Mouse (Mus musculus): ENCODE results near the gene Xylt1. TPM values are rescaled to one million over a fixed set of nuclear protein-coding genes. Genes with fewer than 3 reads are reported as not detected.

Xylt1 gene
- polyA plus RNA-seq, 1 experiment from 2014 or later, result 2.5 TPM

DNA sequence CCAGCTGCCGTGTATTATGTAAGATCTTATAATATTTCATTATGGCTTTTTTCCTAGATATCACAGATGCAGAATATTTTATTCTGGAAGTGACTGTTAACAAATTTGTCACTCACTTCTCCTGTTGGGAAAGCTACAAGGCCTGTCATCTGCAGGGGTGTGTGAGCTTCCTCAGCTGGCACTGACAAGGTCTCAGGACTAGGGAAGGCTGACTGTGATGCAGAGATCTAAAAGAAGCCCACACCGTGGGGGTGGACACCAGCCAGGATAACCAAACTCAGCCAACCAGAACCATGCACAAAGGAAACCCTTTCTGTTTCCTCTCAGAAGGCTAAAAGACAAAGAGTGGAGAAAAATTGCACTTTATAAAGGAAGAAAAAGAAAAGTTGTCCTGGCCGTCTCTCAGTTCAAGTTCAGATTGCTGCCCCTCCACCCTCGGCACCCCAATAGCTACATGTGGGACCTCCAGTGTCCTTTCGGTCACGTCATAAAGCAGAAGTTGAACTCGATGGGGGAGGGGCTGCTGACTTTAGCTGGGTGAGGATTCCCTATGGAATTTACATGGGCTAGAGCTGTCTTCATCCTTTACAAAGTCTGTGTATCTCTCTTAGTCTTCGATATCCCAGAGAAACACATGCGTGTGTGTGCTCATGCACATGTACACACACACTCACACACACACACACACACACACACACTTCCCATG lies 109.9 kb downstream of the Xylt1 start:
- H3K27me3 ChIP-seq (ENCODE audit: control insufficient read depth, insufficient read depth, low read depth, low read length), result no peaks in the 10 kb centered on the region
- WGBS, result 60% methylated on average over 9 of the region's 9 CpGs
- H3K4me2 ChIP-seq (ENCODE audit: low read length), result no peak overlapping the region
- ATAC-seq, result no peak
- H3K36me3 ChIP-seq (ENCODE audit: control insufficient read depth, insufficient read depth, low read length), result no peaks in the 10 kb centered on the region
- H3K4me3 ChIP-seq (ENCODE audit: low read depth, low read length), result no peak overlapping the region
- H3K9me3 ChIP-seq (replicated peaks; ENCODE audit: control insufficient read depth, low read length, poor library complexity, severe bottlenecking), result no peaks in the 10 kb centered on the region
- no peak overlapping the region for H3K9ac ChIP-seq (ENCODE audit: low read depth, low read length)
- H3K27ac ChIP-seq (ENCODE audit: low read length), result no peak overlapping the region
- no peaks in the 10 kb centered on the region for H3K4me1 ChIP-seq (ENCODE audit: control insufficient read depth, insufficient read depth, low read length)

DNA sequence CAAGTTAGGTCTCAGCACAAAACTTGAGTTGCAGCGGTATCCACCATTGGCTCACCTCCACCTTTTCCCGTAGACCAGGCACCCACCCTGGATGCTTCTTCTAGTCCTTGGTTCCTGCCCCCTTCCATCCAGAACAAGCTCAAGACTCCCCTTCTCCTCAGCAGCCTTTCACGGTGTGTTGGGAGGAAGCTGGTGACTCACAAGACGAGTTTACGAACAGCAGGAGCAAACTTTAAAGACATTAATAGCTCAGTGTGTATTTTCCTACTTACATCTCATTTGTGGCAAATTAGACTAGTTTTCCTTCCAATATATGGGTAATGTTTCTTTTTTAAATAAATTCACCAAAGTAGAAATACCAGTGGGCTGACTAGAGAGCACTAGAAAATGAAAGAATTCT lies 110.7 kb downstream of the Xylt1 start:
- Histone ChIP-seq H3K4me3 (ENCODE audit: low read depth, low read length) (no peak overlapping the region), H3K4me1 (ENCODE audit: control insufficient read depth, insufficient read depth, low read length) (no peaks in the 10 kb centered on the region), H3K9ac (ENCODE audit: low read depth, low read length) (no peak overlapping the region), H3K27me3 (ENCODE audit: control insufficient read depth, insufficient read depth, low read depth, low read length) (no peaks in the 10 kb centered on the region), H3K36me3 (ENCODE audit: control insufficient read depth, insufficient read depth, low read length) (no peaks in the 10 kb centered on the region), H3K27ac (ENCODE audit: low read length) (no peak overlapping the region), H3K9me3 (replicated peaks; ENCODE audit: control insufficient read depth, low read length, poor library complexity, severe bottlenecking) (no peaks in the 10 kb centered on the region), H3K4me2 (ENCODE audit: low read length) (no peak overlapping the region)
- 92% methylated on average over 5 of the region's 5 CpGs for WGBS
- ATAC-seq, result no peak

DNA sequence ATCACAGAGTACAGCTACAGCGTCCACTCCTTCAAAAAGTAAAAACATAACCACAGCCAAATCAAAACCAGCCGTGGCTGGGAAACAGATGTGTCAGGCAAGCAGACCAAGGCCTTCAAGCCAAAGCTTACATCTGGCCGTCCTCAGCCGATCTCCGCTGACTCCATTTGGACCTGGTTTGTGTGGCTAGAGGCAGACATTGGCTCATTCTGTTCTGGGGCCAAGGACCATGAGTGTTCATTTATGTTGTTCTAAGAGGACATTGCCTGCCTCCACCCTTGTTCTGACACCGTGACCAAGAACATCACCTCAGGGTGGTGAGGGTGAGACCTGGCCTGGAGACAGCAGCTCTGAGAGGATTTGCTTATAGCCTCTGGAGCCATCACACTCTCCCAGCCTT lies 113.4 kb downstream of the Xylt1 start:
- H3K9ac ChIP-seq (ENCODE audit: low read depth, low read length), result no peak overlapping the region
- H3K27ac ChIP-seq (ENCODE audit: low read length), result no peak overlapping the region
- no peaks in the 10 kb centered on the region for H3K27me3 ChIP-seq (ENCODE audit: control insufficient read depth, insufficient read depth, low read depth, low read length)
- no peaks in the 10 kb centered on the region for H3K9me3 ChIP-seq (replicated peaks; ENCODE audit: control insufficient read depth, low read length, poor library complexity, severe bottlenecking)
- 96% methylated on average over 6 of the region's 6 CpGs for WGBS
- ATAC-seq, result no peak
- H3K36me3 ChIP-seq (ENCODE audit: control insufficient read depth, insufficient read depth, low read length), result no peaks in the 10 kb centered on the region
- no peak overlapping the region for H3K4me3 ChIP-seq (ENCODE audit: low read depth, low read length)
- 0 out of 2 replicates have a peak, but pooled peaks cover 3% of the 10 kb centered on the region for H3K4me1 ChIP-seq (ENCODE audit: control insufficient read depth, insufficient read depth, low read length)
- H3K4me2 ChIP-seq (ENCODE audit: low read length), result no peak overlapping the region

GRCm38 (mm10) chr7:117494618-117495310 lies 114.0 kb downstream of the Xylt1 start:
- Histone ChIP-seq H3K27ac (ENCODE audit: low read length) (no peak overlapping the region), H3K4me1 (ENCODE audit: control insufficient read depth, insufficient read depth, low read length) (0 out of 2 replicates have a peak, but pooled peaks cover 3% of the 10 kb centered on the region), H3K9me3 (replicated peaks; ENCODE audit: control insufficient read depth, low read length, poor library complexity, severe bottlenecking) (no peaks in the 10 kb centered on the region), H3K4me2 (ENCODE audit: low read length) (no peak overlapping the region), H3K36me3 (ENCODE audit: control insufficient read depth, insufficient read depth, low read length) (no peaks in the 10 kb centered on the region), H3K9ac (ENCODE audit: low read depth, low read length) (no peak overlapping the region), H3K27me3 (ENCODE audit: control insufficient read depth, insufficient read depth, low read depth, low read length) (no peaks in the 10 kb centered on the region), H3K4me3 (ENCODE audit: low read depth, low read length) (no peak overlapping the region)
- ATAC-seq, result peak; percentile 59; the same call in 1 of the 2 replicates
- WGBS, result 78% methylated on average over 8 of the region's 8 CpGs

DNA sequence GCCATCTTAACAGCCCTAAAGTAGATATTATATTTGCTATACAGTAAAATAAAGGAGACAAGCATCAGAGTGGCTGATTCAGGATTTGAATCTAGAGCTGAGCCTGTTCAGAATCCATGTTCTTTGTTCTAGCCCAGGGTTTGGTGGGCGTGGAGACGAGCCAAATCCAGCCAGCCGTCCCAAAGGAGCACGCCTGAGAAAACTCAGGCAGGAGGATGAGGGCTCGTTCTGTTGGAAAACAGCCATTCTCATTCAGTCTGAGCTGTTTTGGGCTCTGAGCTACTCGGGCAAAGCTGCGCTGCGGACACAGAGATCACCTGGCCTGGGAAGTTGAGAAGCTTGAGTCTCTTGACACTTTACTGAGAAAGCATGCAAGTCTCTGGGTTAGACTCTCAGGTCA lies 115.0 kb downstream of the Xylt1 start:
- no peak for ATAC-seq
- no peaks in the 10 kb centered on the region for H3K27me3 ChIP-seq (ENCODE audit: control insufficient read depth, insufficient read depth, low read depth, low read length)
- no peaks in the 10 kb centered on the region for H3K36me3 ChIP-seq (ENCODE audit: control insufficient read depth, insufficient read depth, low read length)
- no peaks in the 10 kb centered on the region for H3K9me3 ChIP-seq (replicated peaks; ENCODE audit: control insufficient read depth, low read length, poor library complexity, severe bottlenecking)
- 0 out of 2 replicates have a peak, but pooled peaks cover 3% of the 10 kb centered on the region for H3K4me1 ChIP-seq (ENCODE audit: control insufficient read depth, insufficient read depth, low read length)
- H3K4me3 ChIP-seq (ENCODE audit: low read depth, low read length), result no peak overlapping the region
- WGBS, result 64% methylated on average over 8 of the region's 8 CpGs
- H3K27ac ChIP-seq (ENCODE audit: low read length), result no peak overlapping the region
- no peak overlapping the region for H3K9ac ChIP-seq (ENCODE audit: low read depth, low read length)
- no peak overlapping the region for H3K4me2 ChIP-seq (ENCODE audit: low read length)

DNA sequence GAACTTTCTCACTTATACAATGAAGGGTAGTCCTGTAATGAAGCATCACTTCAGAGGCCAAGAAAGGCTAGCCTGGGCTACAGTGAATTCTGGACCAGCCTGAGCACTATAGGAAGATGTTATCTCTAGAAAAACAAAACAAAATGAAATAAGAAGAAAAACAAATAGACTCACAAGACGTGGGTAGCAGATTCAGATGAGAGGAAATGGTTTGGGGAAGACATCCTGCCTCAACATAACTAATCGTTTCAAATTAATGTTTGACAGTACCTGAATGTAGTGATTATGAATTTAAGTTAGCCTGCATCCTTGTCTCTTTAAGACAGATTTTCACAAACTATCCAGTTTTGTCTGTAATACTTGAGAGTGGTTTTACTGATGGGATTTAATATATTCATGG lies 117.4 kb downstream of the Xylt1 start:
- no peak for ATAC-seq
- WGBS, result 83% methylated on average over 2 of the region's 2 CpGs

DNA sequence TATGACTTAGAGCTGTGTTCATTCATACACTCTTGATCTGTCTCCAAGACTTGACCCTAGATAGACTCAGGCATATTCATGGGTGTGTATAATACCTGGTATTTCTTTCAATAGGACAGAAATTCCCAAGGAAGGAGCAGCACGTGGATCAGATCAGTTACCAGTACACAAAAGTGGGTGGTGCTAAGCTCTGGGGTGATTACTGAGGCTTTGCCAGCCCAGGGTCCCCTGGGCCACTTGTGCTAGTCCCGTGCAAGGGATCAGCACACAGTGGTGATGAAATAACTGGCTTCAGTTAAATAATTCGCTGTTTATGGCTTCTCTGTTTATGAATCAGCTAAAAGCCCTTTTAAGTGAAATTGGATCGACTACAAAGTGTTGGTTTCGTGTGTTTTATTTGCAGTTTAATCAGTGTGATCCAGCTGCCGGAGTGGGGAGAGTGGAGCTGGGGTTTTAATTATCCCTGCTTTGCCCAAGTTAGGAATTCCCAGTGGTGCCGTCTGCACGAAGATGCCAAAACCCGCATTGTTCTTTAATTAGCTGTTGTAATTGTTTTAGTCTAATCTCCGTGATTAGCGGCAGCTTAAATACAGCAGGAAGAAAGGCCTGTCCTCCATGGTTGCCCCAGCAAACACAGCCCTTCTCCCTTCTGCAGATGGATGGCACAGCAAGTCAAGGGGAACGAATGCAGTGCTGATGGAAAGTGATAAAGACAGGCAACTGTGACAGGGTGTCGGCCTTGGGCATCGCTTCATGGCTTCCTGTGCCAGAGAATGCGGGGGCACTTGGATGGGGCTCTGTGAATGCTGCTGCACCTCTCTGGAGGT lies 120.8 kb downstream of the Xylt1 start:
- Histone ChIP-seq H3K9ac (ENCODE audit: low read depth, low read length) (no peak overlapping the region), H3K4me2 (ENCODE audit: low read length) (no peak overlapping the region), H3K27me3 (ENCODE audit: control insufficient read depth, insufficient read depth, low read depth, low read length) (no peaks in the 10 kb centered on the region), H3K36me3 (ENCODE audit: control insufficient read depth, insufficient read depth, low read length) (no peaks in the 10 kb centered on the region), H3K4me3 (ENCODE audit: low read depth, low read length) (no peak overlapping the region), H3K9me3 (replicated peaks; ENCODE audit: control insufficient read depth, low read length, poor library complexity, severe bottlenecking) (no peaks in the 10 kb centered on the region), H3K4me1 (ENCODE audit: control insufficient read depth, insufficient read depth, low read length) (0 out of 2 replicates have a peak, but pooled peaks cover 3% of the 10 kb centered on the region), H3K27ac (ENCODE audit: low read length) (peak overlapping the region; percentile 40; the same call in 1 of the 2 replicates)
- WGBS, result 53% methylated on average over 15 of the region's 15 CpGs
- peak; percentile 73; the same call in 1 of the 2 replicates for ATAC-seq

More for the DNA sequence above, 117.4 kb downstream of the Xylt1 start:
- Histone ChIP-seq H3K27ac (ENCODE audit: low read length) (no peak overlapping the region), H3K27me3 (ENCODE audit: control insufficient read depth, insufficient read depth, low read depth, low read length) (no peaks in the 10 kb centered on the region), H3K4me1 (ENCODE audit: control insufficient read depth, insufficient read depth, low read length) (0 out of 2 replicates have a peak, but pooled peaks cover 3% of the 10 kb centered on the region), H3K4me3 (ENCODE audit: low read depth, low read length) (no peak overlapping the region), H3K36me3 (ENCODE audit: control insufficient read depth, insufficient read depth, low read length) (no peaks in the 10 kb centered on the region), H3K9me3 (replicated peaks; ENCODE audit: control insufficient read depth, low read length, poor library complexity, severe bottlenecking) (no peaks in the 10 kb centered on the region), H3K4me2 (ENCODE audit: low read length) (no peak overlapping the region), H3K9ac (ENCODE audit: low read depth, low read length) (no peak overlapping the region)

GRCm38 (mm10) chr7:117502415-117502814 lies 121.6 kb downstream of the Xylt1 start:
- ATAC-seq, result no peak
- H3K4me2 ChIP-seq (ENCODE audit: low read length), result no peak overlapping the region
- no peak overlapping the region for H3K9ac ChIP-seq (ENCODE audit: low read depth, low read length)
- whole genome bisulfite sequencing, result 90% methylated on average over 5 of the region's 5 CpGs
- no peak overlapping the region for H3K27ac ChIP-seq (ENCODE audit: low read length)
- H3K9me3 ChIP-seq (replicated peaks; ENCODE audit: control insufficient read depth, low read length, poor library complexity, severe bottlenecking), result no peaks in the 10 kb centered on the region
- H3K36me3 ChIP-seq (ENCODE audit: control insufficient read depth, insufficient read depth, low read length), result no peaks in the 10 kb centered on the region
- H3K4me3 ChIP-seq (ENCODE audit: low read depth, low read length), result no peak overlapping the region
- H3K27me3 ChIP-seq (ENCODE audit: control insufficient read depth, insufficient read depth, low read depth, low read length), result no peaks in the 10 kb centered on the region
- no peaks in the 10 kb centered on the region for H3K4me1 ChIP-seq (ENCODE audit: control insufficient read depth, insufficient read depth, low read length)
